Mouse (Mus musculus): ENCODE measurements at regions not wholly inside any gene's neighbourhood (a gene's known extent, or its start where the extent isn't known, plus 50 kb on each side); places are given as distances from the start of the nearest gene placed in this dataset.

- Histone ChIP-seq H3K36me3 (no peaks in the 10 kb centered on the region), H3K4me2 (no peak overlapping the region), H3K27me3 (replicated peaks) (peaks cover 29% of the 10 kb centered on the region), H3K9ac (no peak overlapping the region), H3K27ac (ENCODE audit: poor library complexity, severe bottlenecking) (no peak overlapping the region), H3K9me3 (replicated peaks) (no peaks in the 10 kb centered on the region), H3K4me3 (no peak overlapping the region), H3K4me1 (replicated peaks) (peaks cover 20% of the 10 kb centered on the region)
- no peak for ATAC-seq (ENCODE audit: insufficient number of reproducible peaks, low FRiP score)
- 68% methylated on average over 7 of the region's 7 CpGs for WGBS
Measured at GRCm38 (mm10) chr17:27318969-27319695, 114.9 kb upstream of the Lemd2 start.

DNA sequence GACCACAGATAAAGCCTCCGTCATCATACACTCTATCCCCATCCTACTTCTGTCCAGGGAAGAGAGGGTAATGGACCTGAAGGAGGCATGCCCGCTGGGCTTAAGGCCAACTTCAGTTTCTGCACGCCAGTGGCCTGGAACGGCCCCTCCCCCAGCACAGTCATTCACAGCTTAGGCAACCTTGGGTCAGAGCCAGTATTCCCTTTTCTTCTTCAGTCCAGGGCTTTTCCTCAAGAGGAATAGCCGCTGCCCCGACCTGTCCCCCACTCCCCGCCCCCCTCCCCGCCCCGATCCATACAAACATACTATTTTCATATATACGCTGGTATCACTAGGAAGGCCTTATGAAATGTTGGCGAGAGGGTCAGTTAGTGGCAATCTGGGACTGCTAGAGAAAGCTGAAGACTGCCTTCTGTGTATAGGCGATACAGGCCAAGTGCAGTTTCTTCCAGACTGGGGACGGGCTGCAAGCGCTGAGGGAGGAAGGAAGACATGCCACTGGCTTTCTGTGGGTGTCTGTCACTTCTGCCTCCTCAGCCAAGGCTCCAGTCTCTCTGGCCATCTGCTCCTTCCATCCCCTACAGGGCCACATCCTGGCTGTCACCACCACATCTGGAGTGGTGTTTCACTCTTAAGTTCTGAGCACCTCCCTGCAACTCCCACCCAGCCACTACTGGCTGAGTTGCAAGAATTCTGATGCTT is 113.5 kb upstream of the Lemd2 start:
- no peak overlapping the region for H3K9ac ChIP-seq
- H3K4me2 ChIP-seq: peak overlapping the region; percentile 20
- H3K27me3 ChIP-seq (replicated peaks): peaks cover 37% of the 10 kb centered on the region
- H3K9me3 ChIP-seq (replicated peaks): no peaks in the 10 kb centered on the region
- H3K36me3 ChIP-seq: no peaks in the 10 kb centered on the region
- no peak for ATAC-seq (ENCODE audit: insufficient number of reproducible peaks, low FRiP score)
- peaks cover 20% of the 10 kb centered on the region for H3K4me1 ChIP-seq (replicated peaks)
- 38% methylated on average over 14 of the region's 14 CpGs for WGBS
- H3K4me3 ChIP-seq: no peak overlapping the region
- H3K27ac ChIP-seq (ENCODE audit: poor library complexity, severe bottlenecking): no peak overlapping the region

DNA sequence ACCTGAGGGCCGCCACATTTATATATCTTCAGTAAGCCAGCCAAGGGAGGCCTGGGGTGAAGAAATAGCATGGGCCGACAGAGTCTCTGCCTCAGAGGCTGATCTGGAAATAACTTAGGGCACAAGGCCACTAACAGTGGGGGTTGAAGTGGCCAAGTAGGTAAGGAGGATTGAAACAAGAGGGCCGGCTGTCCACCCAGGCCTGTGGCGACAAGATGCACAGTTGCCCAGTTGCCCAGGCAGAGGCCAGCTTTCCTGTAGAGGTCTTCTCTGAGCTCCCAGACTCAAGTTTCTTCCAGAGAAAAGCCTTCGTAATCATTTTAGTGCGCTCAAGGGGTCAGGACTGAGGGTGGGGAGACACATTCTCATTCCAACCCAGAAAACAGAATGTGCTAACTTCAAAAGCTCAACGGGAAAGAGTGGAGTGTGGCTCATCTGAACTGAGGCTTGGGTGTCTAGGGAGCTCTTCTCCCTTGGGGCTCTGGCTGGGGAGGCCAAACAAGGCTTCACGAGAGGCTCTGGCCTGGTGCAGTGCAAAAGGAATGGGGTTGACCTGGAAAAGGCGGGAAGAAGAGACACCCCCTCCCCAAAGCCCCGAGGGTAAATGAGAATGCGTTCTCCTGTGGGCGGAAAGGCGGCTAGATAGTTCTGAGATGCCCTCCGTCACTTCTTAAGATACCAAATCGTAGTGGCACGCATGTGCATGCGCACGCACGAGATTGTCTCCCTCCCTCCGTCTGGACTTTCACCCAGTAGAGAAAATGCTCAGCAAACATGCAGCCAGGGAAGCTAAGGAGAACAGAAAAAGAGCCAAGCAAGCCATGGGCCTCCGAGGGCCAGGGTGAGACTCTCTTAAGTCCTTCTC is 112.7 kb upstream of the Lemd2 start:
- no peak overlapping the region for H3K9ac ChIP-seq
- peaks cover 20% of the 10 kb centered on the region for H3K4me1 ChIP-seq (replicated peaks)
- H3K4me2 ChIP-seq: peak overlapping the region; percentile 20; the same call in 1 of the 2 replicates
- no peaks in the 10 kb centered on the region for H3K36me3 ChIP-seq
- H3K9me3 ChIP-seq (replicated peaks): no peaks in the 10 kb centered on the region
- WGBS: 75% methylated on average over 21 of the region's 21 CpGs
- no peak for ATAC-seq (ENCODE audit: insufficient number of reproducible peaks, low FRiP score)
- no peak overlapping the region for H3K4me3 ChIP-seq
- H3K27me3 ChIP-seq (replicated peaks): peaks cover 32% of the 10 kb centered on the region
- H3K27ac ChIP-seq (ENCODE audit: poor library complexity, severe bottlenecking): no peak overlapping the region

DNA sequence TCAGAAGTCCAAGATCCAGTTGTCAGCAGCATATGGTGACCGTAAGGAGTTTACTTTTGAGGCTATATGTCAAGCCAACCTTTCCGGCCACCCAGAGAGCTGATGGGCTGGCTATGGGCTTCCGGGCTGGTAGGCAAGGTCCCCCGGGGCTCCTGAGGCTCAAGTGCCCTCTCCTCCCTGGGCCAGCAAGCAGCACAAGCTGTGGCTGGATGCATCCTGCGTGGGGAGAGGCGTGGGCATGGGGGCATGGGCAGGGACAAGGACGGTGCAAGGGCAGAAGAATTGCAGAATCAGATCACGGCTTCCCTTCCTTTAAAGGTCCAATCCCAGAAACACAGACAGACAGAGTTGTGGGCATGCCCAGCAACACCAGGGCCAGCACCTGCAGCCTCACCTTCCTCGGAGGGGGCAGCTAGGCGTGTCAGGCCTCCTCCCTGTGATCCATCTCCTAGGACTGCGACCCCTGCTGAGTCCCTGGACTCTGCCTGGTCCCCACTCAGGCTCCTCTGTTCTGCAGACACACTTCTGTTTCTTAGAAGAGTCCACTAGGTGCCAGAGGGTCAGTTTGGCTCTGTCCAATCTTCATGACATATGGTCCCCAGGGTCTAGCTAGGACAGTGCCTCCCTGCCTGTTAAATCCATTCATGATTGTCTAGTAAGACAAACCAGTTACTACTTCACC is 111.8 kb upstream of the Lemd2 start:
- Histone ChIP-seq H3K27me3 (replicated peaks) (peaks cover 32% of the 10 kb centered on the region), H3K27ac (ENCODE audit: poor library complexity, severe bottlenecking) (no peak overlapping the region), H3K36me3 (no peaks in the 10 kb centered on the region), H3K4me2 (no peak overlapping the region), H3K9ac (no peak overlapping the region), H3K4me3 (no peak overlapping the region), H3K4me1 (replicated peaks) (peaks cover 20% of the 10 kb centered on the region), H3K9me3 (replicated peaks) (no peaks in the 10 kb centered on the region)
- no peak for ATAC-seq (ENCODE audit: insufficient number of reproducible peaks, low FRiP score)
- WGBS: 75% methylated on average over 11 of the region's 11 CpGs

DNA sequence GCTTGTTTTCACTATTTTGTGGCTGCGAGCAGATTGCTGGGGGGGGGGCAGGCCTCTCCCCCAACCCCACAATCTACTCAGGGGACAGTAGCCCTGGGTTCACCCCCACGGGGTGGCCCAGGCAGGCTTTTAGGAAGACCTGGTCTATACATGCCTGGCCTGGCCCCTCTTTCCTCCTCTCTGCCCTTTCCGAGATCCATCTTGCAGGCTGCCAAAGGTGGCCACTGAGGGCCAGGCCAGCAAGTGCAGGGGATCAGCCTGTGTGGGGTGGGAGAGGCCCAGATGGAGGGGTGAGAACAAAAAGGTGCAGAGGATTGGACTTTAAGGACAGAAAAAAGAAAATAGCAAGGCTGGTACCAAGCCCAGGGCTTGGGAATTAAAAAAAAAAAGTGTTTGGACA is 111.2 kb upstream of the Lemd2 start:
- Histone ChIP-seq H3K4me1 (replicated peaks) (peaks cover 20% of the 10 kb centered on the region), H3K27me3 (replicated peaks) (peaks cover 32% of the 10 kb centered on the region), H3K9ac (no peak overlapping the region), H3K4me2 (no peak overlapping the region), H3K36me3 (no peaks in the 10 kb centered on the region), H3K9me3 (replicated peaks) (no peaks in the 10 kb centered on the region), H3K27ac (ENCODE audit: poor library complexity, severe bottlenecking) (no peak overlapping the region), H3K4me3 (no peak overlapping the region)
- ATAC-seq (ENCODE audit: insufficient number of reproducible peaks, low FRiP score): no peak
- WGBS: 45% methylated on average over 3 of the region's 3 CpGs

DNA sequence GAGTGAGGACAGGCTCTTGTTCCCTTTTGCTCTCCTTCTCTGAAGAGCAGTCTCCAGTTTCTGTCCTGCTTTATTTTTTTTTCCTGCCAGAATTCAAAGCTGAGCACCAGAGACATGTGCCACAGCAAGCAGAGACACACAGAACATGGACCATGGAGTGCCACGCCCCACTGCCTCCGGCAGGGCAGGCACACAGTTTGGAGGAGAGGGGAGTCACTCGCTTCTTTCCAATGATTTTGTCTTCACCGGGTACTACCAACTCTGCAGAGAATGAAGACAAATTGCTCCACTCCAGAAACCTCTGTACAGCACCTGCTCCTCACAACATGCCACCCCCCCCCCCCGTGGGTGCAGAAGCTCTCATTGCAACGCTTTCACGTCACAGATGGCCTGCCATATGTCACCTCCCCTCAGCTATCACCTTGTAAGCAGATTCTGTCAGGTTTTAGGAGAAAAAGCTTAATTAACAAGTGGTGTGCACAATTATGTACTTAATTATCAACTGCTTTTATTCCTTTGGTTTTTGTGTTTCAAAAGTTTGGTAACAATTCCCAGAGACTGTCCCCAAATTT is 110.6 kb upstream of the Lemd2 start:
- Histone ChIP-seq H3K9ac (no peak overlapping the region), H3K36me3 (no peaks in the 10 kb centered on the region), H3K27me3 (replicated peaks) (peaks cover 30% of the 10 kb centered on the region), H3K9me3 (replicated peaks) (no peaks in the 10 kb centered on the region), H3K4me2 (no peak overlapping the region), H3K27ac (ENCODE audit: poor library complexity, severe bottlenecking) (no peak overlapping the region), H3K4me1 (replicated peaks) (peaks cover 20% of the 10 kb centered on the region), H3K4me3 (no peak overlapping the region)
- WGBS: 54% methylated on average over 7 of the region's 7 CpGs
- ATAC-seq (ENCODE audit: insufficient number of reproducible peaks, low FRiP score): no peak

DNA sequence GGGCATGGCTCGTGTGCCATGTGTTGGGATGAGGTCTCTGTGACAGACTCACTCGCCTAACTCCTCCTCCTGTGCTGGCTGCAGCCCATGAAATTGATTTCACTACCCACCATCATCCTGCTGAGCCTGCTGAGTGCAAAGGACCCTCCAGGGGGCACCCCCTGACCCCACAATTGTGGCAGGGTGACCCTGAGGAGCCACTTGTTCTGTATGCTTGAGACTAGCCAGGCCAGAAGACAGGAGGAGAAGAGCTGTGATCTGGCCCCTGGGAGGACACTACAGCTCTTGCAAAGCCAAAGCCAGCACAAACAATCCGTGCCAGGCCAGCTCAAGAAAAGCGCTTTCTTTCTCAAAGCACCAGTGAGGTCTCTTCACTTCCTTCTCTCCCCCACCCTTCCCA is 104.7 kb upstream of the Lemd2 start:
- 47% methylated on average over 4 of the region's 4 CpGs for WGBS
- Histone ChIP-seq H3K27me3 (replicated peaks) (peaks cover 5% of the 10 kb centered on the region; the same call in 1 of the 2 replicates), H3K4me1 (replicated peaks) (peaks cover 9% of the 10 kb centered on the region), H3K27ac (ENCODE audit: poor library complexity, severe bottlenecking) (no peak overlapping the region), H3K9me3 (replicated peaks) (no peaks in the 10 kb centered on the region), H3K9ac (no peak overlapping the region), H3K4me3 (no peak overlapping the region), H3K36me3 (no peaks in the 10 kb centered on the region), H3K4me2 (no peak overlapping the region)
- ATAC-seq (ENCODE audit: insufficient number of reproducible peaks, low FRiP score): no peak

- no peak overlapping the region for H3K27ac ChIP-seq (ENCODE audit: poor library complexity, severe bottlenecking)
- ATAC-seq (ENCODE audit: insufficient number of reproducible peaks, low FRiP score): no peak
- peaks cover 9% of the 10 kb centered on the region for H3K4me1 ChIP-seq (replicated peaks)
- no peak overlapping the region for H3K4me3 ChIP-seq
- H3K36me3 ChIP-seq: no peaks in the 10 kb centered on the region
- H3K27me3 ChIP-seq (replicated peaks): peaks cover 12% of the 10 kb centered on the region; the same call in 1 of the 2 replicates
- WGBS: 50% methylated on average over 3 of the region's 3 CpGs
- no peaks in the 10 kb centered on the region for H3K9me3 ChIP-seq (replicated peaks)
- H3K4me2 ChIP-seq: no peak overlapping the region
- no peak overlapping the region for H3K9ac ChIP-seq
Measured at GRCm38 (mm10) chr17:27304842-27305241, 100.6 kb upstream of the Lemd2 start.

DNA sequence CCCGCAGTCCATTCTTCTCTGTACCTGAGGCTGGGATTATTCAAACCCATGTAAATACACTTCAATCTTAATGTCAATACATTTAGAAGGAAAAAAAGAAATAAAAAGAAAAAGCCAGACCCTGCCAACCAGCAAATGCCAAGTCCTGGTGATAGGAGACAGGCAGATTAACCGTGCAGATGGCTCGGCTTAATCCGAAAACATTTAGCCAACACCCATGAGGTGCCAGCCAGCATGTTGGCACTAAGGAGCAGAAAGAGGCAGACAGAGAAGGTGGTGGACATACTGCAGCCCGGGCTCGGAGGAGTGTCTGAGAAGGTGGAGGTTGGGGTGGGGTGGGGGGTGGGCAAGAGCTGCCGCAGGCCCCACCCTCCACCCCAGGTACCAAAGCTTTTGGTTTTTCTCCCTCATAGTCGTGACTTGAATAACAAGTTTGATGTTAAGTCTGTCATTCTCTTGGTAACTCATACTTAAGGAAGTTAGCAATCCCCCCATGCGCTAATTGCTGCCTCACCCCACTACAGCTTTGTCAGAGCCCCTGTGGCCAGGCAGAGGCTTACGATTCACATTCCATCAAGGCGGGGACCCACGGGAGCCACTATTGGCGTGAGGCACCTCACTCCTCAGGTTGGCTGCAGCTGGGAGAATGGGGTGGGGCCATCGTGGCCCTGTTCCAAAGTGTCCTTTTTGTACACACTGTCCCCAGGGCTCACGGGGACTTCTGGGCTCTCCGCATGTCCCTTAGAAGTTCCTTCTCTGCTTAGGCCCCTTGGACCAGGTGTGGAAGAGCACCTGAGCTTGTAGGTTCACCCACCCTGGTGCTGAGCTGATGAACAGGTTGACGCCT is 99.6 kb upstream of the Lemd2 start:
- H3K4me3 ChIP-seq: no peak overlapping the region
- peaks cover 11% of the 10 kb centered on the region for H3K4me1 ChIP-seq (replicated peaks)
- H3K27ac ChIP-seq (ENCODE audit: poor library complexity, severe bottlenecking): no peak overlapping the region
- H3K4me2 ChIP-seq: no peak overlapping the region
- no peak overlapping the region for H3K9ac ChIP-seq
- no peaks in the 10 kb centered on the region for H3K9me3 ChIP-seq (replicated peaks)
- H3K27me3 ChIP-seq (replicated peaks): peaks cover 14% of the 10 kb centered on the region; the same call in 1 of the 2 replicates
- H3K36me3 ChIP-seq: no peaks in the 10 kb centered on the region
- WGBS: 70% methylated on average over 17 of the region's 17 CpGs
- no peak for ATAC-seq (ENCODE audit: insufficient number of reproducible peaks, low FRiP score)

GRCm38 (mm10) chr17:27303061-27303460 is 98.8 kb upstream of the Lemd2 start:
- 85% methylated on average over 12 of the region's 12 CpGs for WGBS
- Histone ChIP-seq H3K4me1 (replicated peaks) (peaks cover 15% of the 10 kb centered on the region), H3K27ac (ENCODE audit: poor library complexity, severe bottlenecking) (no peak overlapping the region), H3K36me3 (no peaks in the 10 kb centered on the region), H3K4me2 (no peak overlapping the region), H3K9me3 (replicated peaks) (no peaks in the 10 kb centered on the region), H3K4me3 (no peak overlapping the region), H3K9ac (no peak overlapping the region), H3K27me3 (replicated peaks) (peaks cover 14% of the 10 kb centered on the region; the same call in 1 of the 2 replicates)
- no peak for ATAC-seq (ENCODE audit: insufficient number of reproducible peaks, low FRiP score)
